Mouse (Mus musculus) MEL (cell line): ENCODE results near the gene Tmem184c. TPM values are rescaled to one million over a fixed set of nuclear protein-coding genes. Genes with fewer than 3 reads are reported as not detected.

Experiments used
- DNase-seq: peaks from one replicate; pipeline ENCODE4 v3.0.0; 2011; ENCODE audit warnings: low read depth, low spot score
- H3K27ac ChIP-seq: 2 replicates; pipeline ENCODE4 v1.5.1; 2012; ENCODE audit warnings: low read depth, mild to moderate bottlenecking, control low read depth, low read length, moderate library complexity; ENCODE audit not compliant: control insufficient read depth
- H3K27me3 ChIP-seq, 2 experiments: fragments of 150-350 bp in 1 of 2; sonication (generic) in 1 of 2; 2 replicates each; pipeline ENCODE4 v1.6.1; 2012; ENCODE audit warnings: low read length in 2 of 2, mild to moderate bottlenecking in 2 of 2, improper control_type of control experiment in 1 of 2, moderate library complexity in 1 of 2; ENCODE audit not compliant: insufficient read depth in 2 of 2, control insufficient read depth in 1 of 2
- H3K36me3 ChIP-seq, 2 experiments: 2 replicates each; pipeline ENCODE4 v1.6.1; 2012 to 2014; ENCODE audit warnings: low read length in 2 of 2, improper control_type of control experiment in 1 of 2, inconsistent platforms in 1 of 2, mild to moderate bottlenecking in 1 of 2; ENCODE audit not compliant: insufficient read depth in 2 of 2, control insufficient read depth in 1 of 2
- H3K4me1 ChIP-seq, 2 experiments: fragments of 150-350 bp in 1 of 2; sonication (generic) in 1 of 2; 2 replicates each; pipeline ENCODE4 v1.6.1; 2012; ENCODE audit warnings: low read length in 2 of 2, improper control_type of control experiment in 1 of 2, mild to moderate bottlenecking in 1 of 2; ENCODE audit not compliant: insufficient read depth in 2 of 2, control insufficient read depth in 1 of 2
- H3K4me3 ChIP-seq, 2 experiments: fragments of 150-350 bp in 1 of 2; sonication (generic) in 1 of 2; 2 replicates each; pipeline ENCODE4 v1.5.1; 2012; ENCODE audit warnings: low read depth in 2 of 2, low read length in 2 of 2, mild to moderate bottlenecking in 2 of 2, moderate library complexity in 2 of 2, control low read depth in 1 of 2, improper control_type of control experiment in 1 of 2; ENCODE audit not compliant: control insufficient read depth in 1 of 2, insufficient read depth in 1 of 2
- H3K79me2 ChIP-seq: 2 replicates; pipeline ENCODE4 v1.6.1; 2012; ENCODE audit warnings: mild to moderate bottlenecking, low read length, moderate library complexity; ENCODE audit not compliant: control insufficient read depth, poor library complexity, insufficient read depth
- H3K9ac ChIP-seq: 2 replicates; pipeline ENCODE4 v1.6.1; 2012; ENCODE audit warnings: low read depth, mild to moderate bottlenecking, control low read depth, low read length, moderate library complexity; ENCODE audit not compliant: control insufficient read depth, poor library complexity, severe bottlenecking
- H3K9me3 ChIP-seq: fragments of 150-350 bp; sonication (generic); replicated peaks from 2 replicates; pipeline ENCODE4 v1.6.1; 2012; ENCODE audit warnings: mild to moderate bottlenecking, low read length, improper control_type of control experiment, moderate library complexity; ENCODE audit not compliant: insufficient read depth
- BHLHE40 ChIP-seq: IDR thresholded peaks from 2 replicates; pipeline ENCODE4 v1.6.1; 2012; ENCODE audit warnings: low read depth, mild to moderate bottlenecking, inconsistent platforms, low read length, improper control_type of control experiment, borderline replicate concordance
- CTCF ChIP-seq, 3 experiments: IDR thresholded peaks in 2 of 3; conservative IDR thresholded peaks in 1 of 3; 2 replicates each; pipeline ENCODE4 v1.5.1; 2011 to 2012; ENCODE audit warnings: low read length in 3 of 3, low read depth in 2 of 3, mild to moderate bottlenecking in 2 of 3, improper control_type of control experiment in 1 of 3, inconsistent platforms in 1 of 3, mixed read lengths in 1 of 3, moderate library complexity in 1 of 3; ENCODE audit not compliant: control insufficient read depth in 1 of 3, insufficient read depth in 1 of 3, poor library complexity in 1 of 3, severe bottlenecking in 1 of 3
- E2F4 ChIP-seq: IDR thresholded peaks from 2 replicates; pipeline ENCODE4 v1.6.1; 2011; ENCODE audit warnings: low read depth, low read length, improper control_type of control experiment, borderline replicate concordance
- ETS1 ChIP-seq: IDR thresholded peaks from 2 replicates; pipeline ENCODE4 v1.6.1; 2012; ENCODE audit warnings: low read depth, mild to moderate bottlenecking, inconsistent platforms, low read length, improper control_type of control experiment, moderate library complexity
- GABPA ChIP-seq: IDR thresholded peaks from 2 replicates; pipeline ENCODE4 v1.6.1; 2012; ENCODE audit warnings: low read depth, mild to moderate bottlenecking, inconsistent platforms, low read length, improper control_type of control experiment, moderate library complexity
- GATA1 ChIP-seq: IDR thresholded peaks from 2 replicates; pipeline ENCODE4 v1.6.1; 2011; ENCODE audit warnings: low read depth, low read length, improper control_type of control experiment
- MAFK ChIP-seq: IDR thresholded peaks from 2 replicates; pipeline ENCODE4 v1.6.1; 2011; ENCODE audit warnings: low read depth, mild to moderate bottlenecking, low read length, improper control_type of control experiment, borderline replicate concordance
- MXI1 ChIP-seq: IDR thresholded peaks from 2 replicates; pipeline ENCODE4 v1.6.1; 2011; ENCODE audit warnings: mild to moderate bottlenecking, low read depth, low read length, improper control_type of control experiment
- RCOR1 ChIP-seq: IDR thresholded peaks from 2 replicates; pipeline ENCODE4 v1.6.1; 2012; ENCODE audit warnings: low read depth, mild to moderate bottlenecking, inconsistent platforms, low read length, improper control_type of control experiment
- SMC3 ChIP-seq: IDR thresholded peaks from 2 replicates; pipeline ENCODE4 v1.6.1; 2011; ENCODE audit warnings: low read depth, low read length, improper control_type of control experiment
- TBP ChIP-seq: IDR thresholded peaks from 2 replicates; pipeline ENCODE4 v1.8.0; 2011; ENCODE audit warnings: low read depth, low read length, improper control_type of control experiment
- TCF12 ChIP-seq: IDR thresholded peaks from 2 replicates; pipeline ENCODE4 v1.6.1; 2014; ENCODE audit warnings: low read depth, mild to moderate bottlenecking, inconsistent platforms, low read length, improper control_type of control experiment, moderate library complexity
- UBTF ChIP-seq: IDR thresholded peaks from 2 replicates; pipeline ENCODE4 v1.6.1; 2012; ENCODE audit warnings: low read depth, mild to moderate bottlenecking, inconsistent platforms, low read length, improper control_type of control experiment, moderate library complexity, borderline replicate concordance; ENCODE audit not compliant: insufficient read depth
- USF1 ChIP-seq: IDR thresholded peaks from 2 replicates; pipeline ENCODE4 v1.6.1; 2014; ENCODE audit warnings: low read depth, mild to moderate bottlenecking, inconsistent platforms, low read length, improper control_type of control experiment, moderate library complexity
- USF2 ChIP-seq, 2 experiments: IDR thresholded peaks; 2 replicates each; pipeline ENCODE4 v1.6.1; 2011 to 2012; ENCODE audit warnings: improper control_type of control experiment in 2 of 2, low read length in 2 of 2, borderline replicate concordance in 1 of 2, inconsistent platforms in 1 of 2, low read depth in 1 of 2, mild to moderate bottlenecking in 1 of 2; ENCODE audit not compliant: insufficient read depth in 1 of 2
- ZC3H11A ChIP-seq: IDR thresholded peaks from 2 replicates; pipeline ENCODE4 v1.6.1; 2012; ENCODE audit warnings: low read depth, mild to moderate bottlenecking, inconsistent platforms, low read length, improper control_type of control experiment
- ZKSCAN1 ChIP-seq: IDR thresholded peaks from 2 replicates; pipeline ENCODE4 v1.6.1; 2012; ENCODE audit warnings: low read depth, mild to moderate bottlenecking, inconsistent platforms, low read length, improper control_type of control experiment, moderate library complexity
- ZNF384 ChIP-seq: IDR thresholded peaks from 2 replicates; pipeline ENCODE4 v1.6.1; 2012; ENCODE audit warnings: low read depth, mild to moderate bottlenecking, inconsistent platforms, low read length, improper control_type of control experiment
- polyA plus RNA-seq, 2 experiments: library from polyadenylated mRNA; stranded (reverse) in 1 of 2; unstranded in 1 of 2; fragments of >175 nt in 1 of 2; fragments of >200 nt in 1 of 2; gene quantifications; 2 replicates each; pipeline versions ENCODE4 v1.2.1 to v1.2.4; 2012; ENCODE audit warnings: low replicate concordance in 2 of 2, low read depth in 1 of 2; ENCODE audit not compliant: insufficient read length in 2 of 2, insufficient read depth in 1 of 2, missing spikeins in 1 of 2
- total RNA-seq: library from RNA; depleted of rRNA; stranded (reverse); fragments of 300-350 nt; gene quantifications from 2 replicates; pipeline ENCODE4 v1.2.3, GENCODE M21; 2012

Gene Tmem184c
- total and polyA plus RNA-seq, 3 experiments = 8.5 to 11.3 TPM; not detected in 1

- Histone ChIP-seq H3K27ac (no peak overlapping the region), H3K79me2 (no peaks in the 10 kb centered on the region), H3K27me3 (no peaks in the 10 kb centered on the region), H3K9ac (no peak overlapping the region), H3K36me3 (no peaks in the 10 kb centered on the region), H3K4me3 (no peak overlapping the region), H3K4me1 (peaks cover 0 to 3% of the 10 kb centered on the region in 2 experiments; a peak in 3 of 4 replicates), H3K9me3 (no peaks in the 10 kb centered on the region)
- no peak for DNase-seq
- no peak for TF ChIP-seq CTCF (IDR thresholded peaks at IDR 0.05 in 2 of 3, conservative IDR thresholded peaks at IDR 0.05 in 1 of 3; ENCODE audit: control insufficient read depth in 1 of 3, insufficient read depth in 1 of 3, low read depth in 2 of 3, low read length in 3 of 3, poor library complexity in 1 of 3, severe bottlenecking in 1 of 3)
- TF ChIP-seq ZC3H11A = no peak
- TF ChIP-seq GATA1 = no peak
- TF ChIP-seq USF2 (IDR thresholded peaks at IDR 0.05; ENCODE audit: borderline replicate concordance in 1 of 2, insufficient read depth in 1 of 2, low read depth in 1 of 2, low read length in 2 of 2) = no peak
- TF ChIP-seq ZKSCAN1 = no peak
- TF ChIP-seq ZNF384 = no peak
- TF ChIP-seq USF1 = no peak
- TF ChIP-seq UBTF = no peak
Measured at GRCm38 (mm10) chr8:77640093-77640839, 29.8 kb upstream of the Tmem184c start.

- H3K4me3 ChIP-seq = no peak overlapping the region
- H3K27ac ChIP-seq = no peak overlapping the region
- H3K27me3 ChIP-seq = no peaks in the 10 kb centered on the region; a peak in 1 of 4 replicates
- H3K36me3 ChIP-seq = no peaks in the 10 kb centered on the region
- no peak overlapping the region for H3K9ac ChIP-seq
- TF ChIP-seq E2F4 = no peak
- no peak for TF ChIP-seq ETS1
- no peak for TF ChIP-seq GATA1
- TF ChIP-seq USF1 = no peak
- TF ChIP-seq UBTF = no peak
- TF ChIP-seq ZKSCAN1 = no peak
- no peak for TF ChIP-seq GABPA
- TF ChIP-seq MXI1 = no peak
- TF ChIP-seq MAFK = no peak
- no peak for TF ChIP-seq TBP
- no peak for TF ChIP-seq BHLHE40
- TF ChIP-seq SMC3 = no peak
- TF ChIP-seq ZC3H11A = no peak
- no peak for TF ChIP-seq TCF12
- no peak for TF ChIP-seq RCOR1
- TF ChIP-seq, all 39 proteins: peak for 0
- H3K4me1 ChIP-seq = peaks cover 0 to 3% of the 10 kb centered on the region in 2 experiments; a peak in 3 of 4 replicates
- H3K9me3 ChIP-seq = no peaks in the 10 kb centered on the region
- no peaks in the 10 kb centered on the region for H3K79me2 ChIP-seq
- DNase-seq = no peak
Measured at GRCm38 (mm10) chr8:77637593-77637992, 27.1 kb upstream of the Tmem184c start.
